Mouse (Mus musculus) liver, embryonic 12.5 days (tissue): ENCODE results near the gene Dglucy. TPM values are rescaled to one million over a fixed set of nuclear protein-coding genes. Genes with fewer than 3 reads are reported as not detected.

Experiments
- ATAC-seq: fragments of 200-750 bp; cut with Nextera tagmentation; 2 replicates; pipeline ENCODE4 v1.8.0; 2017; ENCODE audit warnings: moderate number of reproducible peaks, mild to moderate bottlenecking, moderate library complexity
- H3K27ac ChIP-seq: fragments of 300-500 bp; sonication (generic); 2 replicates; pipeline ENCODE4 v1.5.1; 2016; ENCODE audit warnings: mild to moderate bottlenecking
- H3K27me3 ChIP-seq: fragments of 300-500 bp; sonication (generic); replicated peaks from 2 replicates; pipeline ENCODE4 v1.6.1; 2016; ENCODE audit warnings: mild to moderate bottlenecking, moderate library complexity
- H3K36me3 ChIP-seq: fragments of 300-500 bp; sonication (generic); 2 replicates; pipeline ENCODE4 v1.6.1; 2016; ENCODE audit warnings: mild to moderate bottlenecking, moderate library complexity
- H3K4me1 ChIP-seq: fragments of 300-500 bp; sonication (generic); 2 replicates; pipeline ENCODE4 v1.6.1; 2016
- H3K4me2 ChIP-seq: fragments of 300-500 bp; sonication (generic); 2 replicates; pipeline ENCODE4 v1.6.1; 2016; ENCODE audit warnings: mild to moderate bottlenecking, moderate library complexity
- H3K4me3 ChIP-seq: fragments of 300-500 bp; sonication (generic); 2 replicates; pipeline ENCODE4 v1.5.1; 2016; ENCODE audit warnings: mild to moderate bottlenecking, moderate library complexity
- H3K9ac ChIP-seq: fragments of 300-500 bp; sonication (generic); 2 replicates; pipeline ENCODE4 v1.6.1; 2016; ENCODE audit warnings: mild to moderate bottlenecking, moderate library complexity
- H3K9me3 ChIP-seq: fragments of 300-500 bp; sonication (generic); replicated peaks from 2 replicates; pipeline ENCODE4 v1.6.1; 2016; ENCODE audit warnings: mild to moderate bottlenecking, moderate library complexity
- WGBS: fragments of 180-500 bp; shearing (Covaris S2); methylation state at CpG from one replicate; pipeline ENCODE4 v1.1.7; 2016; ENCODE audit not compliant: insufficient replicate concordance; 5-methylcytosine and 5-hydroxymethylcytosine counted together
- polyA plus RNA-seq: library from polyadenylated mRNA; unstranded; fragments of >200 nt; fragmentation: Nextera tagmentation; extraction: Ambion mirVana; gene quantifications from 2 replicates; pipeline ENCODE4 v1.2.1, GENCODE M21; 2016

The Dglucy gene
- polyA plus RNA-seq, 1 experiment from 2014 or later, result 0.64 TPM

GRCm38 (mm10) chr12:100816906-100817305, 38.0 kb downstream of the Dglucy start:
- 67% methylated on average over 5 of the region's 5 CpGs for WGBS

GRCm38 (mm10) chr12:100819965-100820364, 41.1 kb downstream of the Dglucy start:
- Histone ChIP-seq H3K4me1 (no peaks in the 10 kb centered on the region), H3K9ac (no peak overlapping the region), H3K36me3 (no peaks in the 10 kb centered on the region), H3K27me3 (no peaks in the 10 kb centered on the region), H3K27ac (no peak overlapping the region), H3K9me3 (no peaks in the 10 kb centered on the region), H3K4me3 (no peak overlapping the region), H3K4me2 (no peak overlapping the region)
- ATAC-seq, result no peak

More at GRCm38 (mm10) chr12:100816906-100817305, 38.0 kb downstream of the Dglucy start:
- no peak for ATAC-seq
- Histone ChIP-seq H3K27me3 (no peaks in the 10 kb centered on the region), H3K27ac (no peak overlapping the region), H3K4me3 (no peak overlapping the region), H3K36me3 (no peaks in the 10 kb centered on the region), H3K9me3 (no peaks in the 10 kb centered on the region), H3K4me2 (no peak overlapping the region), H3K9ac (no peak overlapping the region), H3K4me1 (no peaks in the 10 kb centered on the region)

- no peaks in the 10 kb centered on the region for H3K27me3 ChIP-seq
- no peak overlapping the region for H3K4me3 ChIP-seq
- no peak overlapping the region for H3K4me2 ChIP-seq
- 65% methylated on average over 2 of the region's 2 CpGs for WGBS
- no peaks in the 10 kb centered on the region for H3K4me1 ChIP-seq
- ATAC-seq, result no peak
- H3K27ac ChIP-seq, result no peak overlapping the region
- no peaks in the 10 kb centered on the region for H3K9me3 ChIP-seq
- no peak overlapping the region for H3K9ac ChIP-seq
- H3K36me3 ChIP-seq, result no peaks in the 10 kb centered on the region
Measured at GRCm38 (mm10) chr12:100831021-100831420, 52.2 kb downstream of the Dglucy start.

GRCm38 (mm10) chr12:100831629-100832325, 52.9 kb downstream of the Dglucy start:
- no peaks in the 10 kb centered on the region for H3K4me1 ChIP-seq
- H3K27me3 ChIP-seq, result no peaks in the 10 kb centered on the region
- no peak overlapping the region for H3K4me2 ChIP-seq
- no peak for ATAC-seq
- no peaks in the 10 kb centered on the region for H3K9me3 ChIP-seq
- no peak overlapping the region for H3K27ac ChIP-seq
- WGBS, result 63% methylated on average over 8 of the region's 8 CpGs
- H3K9ac ChIP-seq, result no peak overlapping the region
- H3K36me3 ChIP-seq, result no peaks in the 10 kb centered on the region
- no peak overlapping the region for H3K4me3 ChIP-seq

GRCm38 (mm10) chr12:100837208-100837607, 58.4 kb downstream of the Dglucy start:
- no peaks in the 10 kb centered on the region for H3K4me1 ChIP-seq
- no peak overlapping the region for H3K4me2 ChIP-seq
- H3K27me3 ChIP-seq, result no peaks in the 10 kb centered on the region
- H3K9me3 ChIP-seq, result no peaks in the 10 kb centered on the region
- H3K9ac ChIP-seq, result no peak overlapping the region
- no peak for ATAC-seq
- 16% methylated on average over 3 of the region's 3 CpGs for WGBS
- H3K27ac ChIP-seq, result no peak overlapping the region
- no peaks in the 10 kb centered on the region for H3K36me3 ChIP-seq
- no peak overlapping the region for H3K4me3 ChIP-seq

- no peak; the same call in 1 of the 2 replicates for ATAC-seq
- no peaks in the 10 kb centered on the region for H3K27me3 ChIP-seq
- no peaks in the 10 kb centered on the region for H3K4me1 ChIP-seq
- H3K4me2 ChIP-seq, result no peak overlapping the region
- H3K4me3 ChIP-seq, result no peak overlapping the region
- H3K36me3 ChIP-seq, result no peaks in the 10 kb centered on the region
- WGBS, result 12% methylated on average over 8 of the region's 8 CpGs
- no peaks in the 10 kb centered on the region for H3K9me3 ChIP-seq
- H3K9ac ChIP-seq, result no peak overlapping the region
- H3K27ac ChIP-seq, result no peak overlapping the region
Measured at GRCm38 (mm10) chr12:100839079-100839600, 60.3 kb downstream of the Dglucy start.

- no peak overlapping the region for H3K4me3 ChIP-seq
- WGBS, result 77% methylated on average over 6 of the region's 6 CpGs
- H3K27ac ChIP-seq, result no peak overlapping the region
- no peaks in the 10 kb centered on the region for H3K27me3 ChIP-seq
- no peaks in the 10 kb centered on the region for H3K4me1 ChIP-seq
- no peak overlapping the region for H3K4me2 ChIP-seq
- H3K36me3 ChIP-seq, result no peaks in the 10 kb centered on the region
- no peak for ATAC-seq
- no peaks in the 10 kb centered on the region for H3K9me3 ChIP-seq
- H3K9ac ChIP-seq, result no peak overlapping the region
Measured at GRCm38 (mm10) chr12:100839926-100840325, 61.1 kb downstream of the Dglucy start.

- no peaks in the 10 kb centered on the region for H3K27me3 ChIP-seq
- no peaks in the 10 kb centered on the region for H3K4me1 ChIP-seq
- no peak overlapping the region for H3K9ac ChIP-seq
- H3K9me3 ChIP-seq, result no peaks in the 10 kb centered on the region
- no peak overlapping the region for H3K27ac ChIP-seq
- ATAC-seq, result no peak
- no peaks in the 10 kb centered on the region for H3K36me3 ChIP-seq
- no peak overlapping the region for H3K4me3 ChIP-seq
- 23% methylated on average over 3 of the region's 3 CpGs for WGBS
- no peak overlapping the region for H3K4me2 ChIP-seq
Measured at GRCm38 (mm10) chr12:100841211-100841792, 62.4 kb downstream of the Dglucy start.

- no peaks in the 10 kb centered on the region for H3K4me1 ChIP-seq
- no peak overlapping the region for H3K27ac ChIP-seq
- no peak overlapping the region for H3K9ac ChIP-seq
- 0 out of 2 replicates have a peak, but pooled peaks cover 9% of the 10 kb centered on the region for H3K27me3 ChIP-seq
- no peaks in the 10 kb centered on the region for H3K9me3 ChIP-seq
- ATAC-seq, result no peak
- H3K36me3 ChIP-seq, result no peaks in the 10 kb centered on the region
- no peak overlapping the region for H3K4me3 ChIP-seq
- H3K4me2 ChIP-seq, result no peak overlapping the region
- 54% methylated on average over 4 of the region's 4 CpGs for WGBS
Measured at GRCm38 (mm10) chr12:100843171-100843570, 64.3 kb downstream of the Dglucy start.

GRCm38 (mm10) chr12:100844546-100844945, 65.7 kb downstream of the Dglucy start:
- ATAC-seq, result no peak
- 63% methylated on average over 7 of the region's 7 CpGs for WGBS
- H3K27me3 ChIP-seq, result 0 out of 2 replicates have a peak, but pooled peaks cover 9% of the 10 kb centered on the region
- no peak overlapping the region for H3K4me2 ChIP-seq
- H3K4me3 ChIP-seq, result no peak overlapping the region
- H3K4me1 ChIP-seq, result no peaks in the 10 kb centered on the region
- no peak overlapping the region for H3K9ac ChIP-seq
- H3K27ac ChIP-seq, result no peak overlapping the region
- H3K9me3 ChIP-seq, result no peaks in the 10 kb centered on the region
- no peaks in the 10 kb centered on the region for H3K36me3 ChIP-seq

GRCm38 (mm10) chr12:100845829-100846228, 67.0 kb downstream of the Dglucy start:
- no peak for ATAC-seq
- 21% methylated on average over 2 of the region's 2 CpGs for WGBS

GRCm38 (mm10) chr12:100846566-100846965, 67.7 kb downstream of the Dglucy start:
- Histone ChIP-seq H3K27ac (no peak overlapping the region), H3K9me3 (no peaks in the 10 kb centered on the region), H3K4me1 (no peaks in the 10 kb centered on the region), H3K4me3 (no peak overlapping the region), H3K4me2 (no peak overlapping the region), H3K9ac (no peak overlapping the region), H3K36me3 (no peaks in the 10 kb centered on the region), H3K27me3 (0 out of 2 replicates have a peak, but pooled peaks cover 9% of the 10 kb centered on the region)
- WGBS, result 40% methylated on average over 1 of the region's 1 CpGs
- no peak for ATAC-seq

More at GRCm38 (mm10) chr12:100845829-100846228, 67.0 kb downstream of the Dglucy start:
- Histone ChIP-seq H3K9ac (no peak overlapping the region), H3K4me1 (no peaks in the 10 kb centered on the region), H3K9me3 (no peaks in the 10 kb centered on the region), H3K4me2 (no peak overlapping the region), H3K36me3 (no peaks in the 10 kb centered on the region), H3K4me3 (no peak overlapping the region), H3K27me3 (0 out of 2 replicates have a peak, but pooled peaks cover 9% of the 10 kb centered on the region), H3K27ac (no peak overlapping the region)
